19 mouse cellular contexts compared by ENCODE assay signal in the genomic region with DNA sequence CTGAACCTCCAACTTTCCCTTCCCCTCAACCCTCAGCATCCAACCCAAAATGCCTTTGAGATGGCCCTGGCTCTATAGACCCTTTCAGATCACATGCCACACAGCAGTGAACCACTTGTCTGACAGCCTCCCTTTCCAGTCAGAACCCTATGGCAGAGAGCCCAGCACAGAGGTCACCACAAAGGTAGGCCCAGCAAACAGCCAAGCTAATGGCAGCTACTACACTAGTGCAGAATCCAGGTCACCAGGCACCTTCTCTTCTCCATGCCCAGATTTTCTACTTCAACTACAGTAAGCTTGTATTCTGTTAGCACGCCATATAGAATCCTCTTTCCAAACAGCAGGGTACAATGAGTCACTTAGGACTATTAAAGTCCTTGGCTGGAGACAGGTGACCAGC. TPM values are rescaled to one million over a fixed set of nuclear protein-coding genes. Genes with fewer than 3 reads are reported as not detected.
A peak's percentile ranks its signal among the peaks of the same experiment; 100 is the strongest.
DNase-seq lines count a peak whose midpoint lies in the region; ATAC-seq and TF ChIP-seq lines count a peak whose summit lies in the region.
"Had no signal": no experiment of that assay in that cellular context is flagged by ENCODE, and none has a peak within 500 bp of the region (broad histone marks: within the 10 kb centered on the region; RNA-seq: fewer than 3 reads in every experiment).

No protein-coding gene starts in this region.

- no peak overlapping the region for H3K4me3 ChIP-seq in heart, embryonic 11.5 days (ENCODE audit: low read depth, low read length)
- H3K4me3 ChIP-seq in midbrain, embryonic 11.5 days (ENCODE audit: low read depth, low read length): no peak overlapping the region
- no peak overlapping the region for H3K4me3 ChIP-seq in midbrain, postnatal 0 days (ENCODE audit: low read depth, low read length)
- no peak overlapping the region for H3K4me3 ChIP-seq in heart, embryonic 13.5 days
- H3K4me3 ChIP-seq: embryonic facial prominence, embryonic 13.5 days; forebrain, embryonic 12.5 days had no signal

- H3K4me2 ChIP-seq in heart, embryonic 11.5 days: no peak overlapping the region
- no peak overlapping the region for H3K4me2 ChIP-seq in midbrain, embryonic 11.5 days
- no peak overlapping the region for H3K4me2 ChIP-seq in midbrain, postnatal 0 days (ENCODE audit: low read depth, low read length, poor library complexity, severe bottlenecking)
- H3K4me2 ChIP-seq in heart, embryonic 13.5 days: no peak overlapping the region
- H3K4me2 ChIP-seq: embryonic facial prominence, embryonic 13.5 days; forebrain, embryonic 12.5 days had no signal

- ATAC-seq in heart, embryonic 11.5 days (replicated peaks; ENCODE audit: insufficient number of reproducible peaks, low FRiP score, low TSS enrichment): no peak
- ATAC-seq in midbrain, embryonic 11.5 days (ENCODE audit: low FRiP score): no peak
- no peak for ATAC-seq in midbrain, postnatal 0 days (ENCODE audit: low FRiP score)
- no peak for ATAC-seq in heart, embryonic 13.5 days (ENCODE audit: extremely low read depth, insufficient number of reproducible peaks, low FRiP score, low TSS enrichment)
- ATAC-seq: inflammation-experienced regulatory T-cells, adult 6 months; midbrain, embryonic 16.5 days; Patski had no signal

- H3K9ac ChIP-seq in heart, embryonic 11.5 days (ENCODE audit: low read depth, low read length): no peak overlapping the region
- H3K9ac ChIP-seq in midbrain, embryonic 11.5 days (ENCODE audit: low read length): no peak overlapping the region
- no peak overlapping the region for H3K9ac ChIP-seq in midbrain, postnatal 0 days (replicated peaks; ENCODE audit: low read length, poor library complexity, severe bottlenecking)
- H3K9ac ChIP-seq in heart, embryonic 13.5 days: no peak overlapping the region
- H3K9ac ChIP-seq: embryonic facial prominence, embryonic 13.5 days; forebrain, embryonic 12.5 days had no signal

- H3K9me3 ChIP-seq in heart, embryonic 11.5 days (replicated peaks; ENCODE audit: control insufficient read depth, low read length): no peaks in the 10 kb centered on the region
- H3K9me3 ChIP-seq in midbrain, embryonic 11.5 days (ENCODE audit: control insufficient read depth, low read length): no peaks in the 10 kb centered on the region
- no peaks in the 10 kb centered on the region for H3K9me3 ChIP-seq in midbrain, postnatal 0 days (ENCODE audit: low read length)
- no peaks in the 10 kb centered on the region for H3K9me3 ChIP-seq in heart, embryonic 13.5 days
- H3K9me3 ChIP-seq: embryonic facial prominence, embryonic 13.5 days; forebrain, embryonic 12.5 days had no signal

- H3K4me1 ChIP-seq in heart, embryonic 11.5 days (ENCODE audit: control insufficient read depth, insufficient read depth, low read length): no peaks in the 10 kb centered on the region
- H3K4me1 ChIP-seq in midbrain, embryonic 11.5 days (ENCODE audit: control insufficient read depth, insufficient read depth, low read length): no peaks in the 10 kb centered on the region
- no peaks in the 10 kb centered on the region for H3K4me1 ChIP-seq in midbrain, postnatal 0 days (ENCODE audit: insufficient read depth, low read length)
- peaks cover 9% of the 10 kb centered on the region for H3K4me1 ChIP-seq in heart, embryonic 13.5 days

- TF ChIP-seq CTCF in midbrain, postnatal 0 days (IDR thresholded peaks at IDR 0.05): no peak

- H3K27me3 ChIP-seq in heart, embryonic 11.5 days (ENCODE audit: control insufficient read depth, insufficient read depth, low read length): no peaks in the 10 kb centered on the region
- H3K27me3 ChIP-seq in midbrain, embryonic 11.5 days (ENCODE audit: control insufficient read depth, insufficient read depth, low read length): no peaks in the 10 kb centered on the region
- H3K27me3 ChIP-seq in midbrain, postnatal 0 days (ENCODE audit: insufficient read depth, low read length): no peaks in the 10 kb centered on the region
- H3K27me3 ChIP-seq in heart, embryonic 13.5 days (replicated peaks): no peaks in the 10 kb centered on the region
- H3K27me3 ChIP-seq: embryonic facial prominence, embryonic 13.5 days; forebrain, embryonic 12.5 days; Patski had no signal

- H3K36me3 ChIP-seq in heart, embryonic 11.5 days (ENCODE audit: control insufficient read depth, insufficient read depth, low read length): no peaks in the 10 kb centered on the region
- peaks cover 2% of the 10 kb centered on the region; the same call in 1 of the 2 replicates for H3K36me3 ChIP-seq in midbrain, embryonic 11.5 days (ENCODE audit: control insufficient read depth, insufficient read depth, low read length)
- H3K36me3 ChIP-seq in midbrain, postnatal 0 days (ENCODE audit: insufficient read depth, low read length): peaks cover 42% of the 10 kb centered on the region
- peaks cover 14% of the 10 kb centered on the region; the same call in 1 of the 2 replicates for H3K36me3 ChIP-seq in heart, embryonic 13.5 days

- WGBS in heart, embryonic 11.5 days (ENCODE audit: insufficient replicate concordance): 86% methylated on average over 1 of the region's 1 CpGs
- WGBS in midbrain, embryonic 11.5 days: 96% methylated on average over 1 of the region's 1 CpGs
- 96% methylated on average over 1 of the region's 1 CpGs for WGBS in midbrain, postnatal 0 days
- WGBS in heart, embryonic 13.5 days: 74% methylated on average over 1 of the region's 1 CpGs

- peak; percentile 95 for DNase-seq in heart, adult 11 months
- DNase-seq in midbrain, embryonic 11.5 days (ENCODE audit: low spot score, missing footprints): peak; percentile 75
- DNase-seq in midbrain, postnatal 0 days (ENCODE audit: low spot score): no peak
- no peak for DNase-seq in lung, adult 18-20 months
- DNase-seq in frontal cortex, postnatal 36 days (ENCODE audit: low spot score in 2 of 2): no peak
- DNase-seq: adrenal gland, adult 2 months; thymus, adult 18-20 months had no signal

- H3K27ac ChIP-seq in heart, embryonic 11.5 days (ENCODE audit: low read depth, low read length): no peak overlapping the region
- no peak overlapping the region for H3K27ac ChIP-seq in midbrain, embryonic 11.5 days (ENCODE audit: low read depth, low read length)
- no peak overlapping the region for H3K27ac ChIP-seq in midbrain, postnatal 0 days (ENCODE audit: low read depth, low read length)
- peak overlapping the region; percentile 40 for H3K27ac ChIP-seq in heart, embryonic 13.5 days (replicated peaks)
- H3K27ac ChIP-seq: embryonic facial prominence, embryonic 13.5 days; forebrain, embryonic 12.5 days; macrophage had no signal

RNA-seq across cellular contexts. Expression of a gene that starts 12.1 kb away (rescaled TPM):
- 2.7 and 3.4 TPM in 2 replicates for polyA plus RNA-seq in heart, embryonic 11.5 days (2014; fragmentation: Nextera tagmentation; extraction: Ambion mirVana)
- 14.4 and 15.5 TPM in 2 replicates for polyA plus RNA-seq in midbrain, embryonic 11.5 days (2014; fragmentation: Nextera tagmentation; extraction: Ambion mirVana)
- total RNA-seq in midbrain, postnatal 0 days (2014; rRNA removed): 68.2 and 71.9 TPM in 2 replicates
- 53.9 and 54.7 TPM in 2 replicates for polyA plus RNA-seq in midbrain, postnatal 0 days (2015; fragmentation: Nextera tagmentation; extraction: Ambion mirVana)
- 2.9 and 3.8 TPM in 2 replicates for polyA plus RNA-seq in heart, embryonic 13.5 days (2015; fragmentation: Nextera tagmentation; extraction: Ambion mirVana)
- polyA plus RNA-seq: macrophage had no signal

RNA-seq across cellular contexts. Expression of a gene that starts 25.2 kb away (rescaled TPM):
- polyA plus RNA-seq in heart, embryonic 11.5 days (2014; fragmentation: Nextera tagmentation; extraction: Ambion mirVana): 0.70 and 0.79 TPM in 2 replicates
- 0.11 and 0.19 TPM in 2 replicates for polyA plus RNA-seq in midbrain, embryonic 11.5 days (2014; fragmentation: Nextera tagmentation; extraction: Ambion mirVana)
- 0.14 TPM in 1 of 2 replicates, not detected in the other for total RNA-seq in midbrain, postnatal 0 days (2014; rRNA removed)
- polyA plus RNA-seq in midbrain, postnatal 0 days (2015; fragmentation: Nextera tagmentation; extraction: Ambion mirVana): 0.25 TPM in 2 replicates
- polyA plus RNA-seq in heart, embryonic 13.5 days (2015; fragmentation: Nextera tagmentation; extraction: Ambion mirVana): 2.7 and 2.9 TPM in 2 replicates
- total RNA-seq: CH12.LX had no signal
- polyA plus RNA-seq: Patski had no signal

RNA-seq across cellular contexts. Expression of a gene that starts 29.3 kb away (rescaled TPM):
- 49.2 and 49.4 TPM in 2 replicates for polyA plus RNA-seq in heart, embryonic 11.5 days (2014; fragmentation: Nextera tagmentation; extraction: Ambion mirVana)
- 11.1 and 11.6 TPM in 2 replicates for polyA plus RNA-seq in midbrain, embryonic 11.5 days (2014; fragmentation: Nextera tagmentation; extraction: Ambion mirVana)
- total RNA-seq in midbrain, postnatal 0 days (2014; rRNA removed): 36.3 and 54.3 TPM in 2 replicates
- polyA plus RNA-seq in midbrain, postnatal 0 days (2015; fragmentation: Nextera tagmentation; extraction: Ambion mirVana): 44.1 and 48.5 TPM in 2 replicates
- polyA plus RNA-seq in heart, embryonic 13.5 days (2015; fragmentation: Nextera tagmentation; extraction: Ambion mirVana): 50.3 and 53.6 TPM in 2 replicates

RNA-seq across cellular contexts. Expression of a gene that starts 32.1 kb away (rescaled TPM):
- polyA plus RNA-seq in heart, embryonic 11.5 days (2014; fragmentation: Nextera tagmentation; extraction: Ambion mirVana): not detected in 2 replicates
- not detected in 2 replicates for polyA plus RNA-seq in midbrain, embryonic 11.5 days (2014; fragmentation: Nextera tagmentation; extraction: Ambion mirVana)
- not detected in 2 replicates for total RNA-seq in midbrain, postnatal 0 days (2014; rRNA removed)
- not detected in 2 replicates for polyA plus RNA-seq in midbrain, postnatal 0 days (2015; fragmentation: Nextera tagmentation; extraction: Ambion mirVana)
- polyA plus RNA-seq in heart, embryonic 13.5 days (2015; fragmentation: Nextera tagmentation; extraction: Ambion mirVana): not detected in 2 replicates
- total RNA-seq: adrenal gland, adult 2 months; CH12.LX; left cerebral cortex, postnatal 36 days had no signal
- polyA plus RNA-seq: adrenal gland, adult 2 months; embryonic facial prominence, embryonic 13.5 days; forebrain, embryonic 12.5 days; inflammation-experienced regulatory T-cells, adult 6 months; liver, embryonic 16.5 days; macrophage; midbrain, embryonic 16.5 days; neural tube, embryonic 14.5 days; Patski had no signal

RNA-seq across cellular contexts. Expression of a gene that starts 49.3 kb away (rescaled TPM):
- 0.10 and 0.43 TPM in 2 replicates for polyA plus RNA-seq in heart, embryonic 11.5 days (2014; fragmentation: Nextera tagmentation; extraction: Ambion mirVana)
- not detected in 2 replicates for polyA plus RNA-seq in midbrain, embryonic 11.5 days (2014; fragmentation: Nextera tagmentation; extraction: Ambion mirVana)
- 0.11 TPM in 1 of 2 replicates, not detected in the other for total RNA-seq in midbrain, postnatal 0 days (2014; rRNA removed)
- 0.12 TPM in 1 of 2 replicates, not detected in the other for polyA plus RNA-seq in midbrain, postnatal 0 days (2015; fragmentation: Nextera tagmentation; extraction: Ambion mirVana)
- polyA plus RNA-seq in heart, embryonic 13.5 days (2015; fragmentation: Nextera tagmentation; extraction: Ambion mirVana): 0.87 and 1.8 TPM in 2 replicates
- total RNA-seq: adrenal gland, adult 2 months; CH12.LX had no signal
- polyA plus RNA-seq: inflammation-experienced regulatory T-cells, adult 6 months; liver, embryonic 16.5 days; macrophage; midbrain, embryonic 16.5 days; neural tube, embryonic 14.5 days; Patski had no signal

Comparison
In these comparisons a context has a peak if more than half of its experiments do, and no peak if none do; other contexts are left out.
1. DNase-seq: peak in heart, adult 11 months (single experiment) and midbrain, embryonic 11.5 days (single experiment); none in midbrain, postnatal 0 days (single experiment), lung, adult 18-20 months (0 of 2) and frontal cortex, postnatal 36 days (0 of 2).